Mouse (Mus musculus): ENCODE measurements around the gene Arsb.

Arsb gene

DNA sequence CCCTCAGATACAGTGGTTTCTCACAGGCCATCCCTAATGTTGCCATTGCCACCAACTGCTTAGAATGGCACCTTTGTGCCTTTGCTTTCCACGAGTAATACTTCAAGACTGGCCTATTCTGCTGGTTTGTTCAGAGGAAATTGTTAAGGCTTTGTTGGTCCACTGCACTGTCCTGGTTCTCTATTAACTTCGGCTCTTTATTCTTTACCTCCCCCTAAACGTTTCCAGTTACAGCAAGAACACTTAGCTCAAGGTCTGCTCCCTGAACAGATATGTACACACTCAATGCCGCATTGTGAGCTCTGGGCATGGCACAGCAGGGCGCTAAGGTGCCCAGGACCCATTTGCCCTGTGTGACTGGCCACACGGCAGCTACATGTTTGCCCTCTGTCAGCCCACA lies 119.8 kb downstream of the Arsb start:
- DNase-seq (ENCODE audit: low spot score): no peak

GRCm38 (mm10) chr13:93892101-93892500 lies 120.7 kb downstream of the Arsb start:
- DNase-seq (ENCODE audit: low spot score): no peak

DNA sequence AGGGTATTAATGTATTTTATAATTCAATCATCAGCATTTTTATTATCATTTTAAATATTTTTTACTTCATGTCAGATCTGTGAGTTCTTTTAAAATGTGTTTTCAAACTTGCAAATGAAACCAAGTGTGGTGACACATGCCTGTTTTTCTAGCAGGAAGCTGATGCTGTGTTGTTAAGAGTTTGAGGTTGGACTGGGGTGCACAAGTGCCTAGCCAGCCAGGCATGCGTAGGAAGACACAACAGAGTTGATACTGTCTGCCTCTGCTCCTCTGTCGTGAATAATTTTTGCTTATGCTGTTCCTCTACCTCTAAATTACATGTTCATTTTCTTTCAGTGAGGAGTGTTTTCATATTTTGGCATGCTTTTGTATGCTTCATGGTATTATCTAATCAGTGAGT lies 122.7 kb downstream of the Arsb start:
- DNase-seq (ENCODE audit: low spot score): no peak

DNA sequence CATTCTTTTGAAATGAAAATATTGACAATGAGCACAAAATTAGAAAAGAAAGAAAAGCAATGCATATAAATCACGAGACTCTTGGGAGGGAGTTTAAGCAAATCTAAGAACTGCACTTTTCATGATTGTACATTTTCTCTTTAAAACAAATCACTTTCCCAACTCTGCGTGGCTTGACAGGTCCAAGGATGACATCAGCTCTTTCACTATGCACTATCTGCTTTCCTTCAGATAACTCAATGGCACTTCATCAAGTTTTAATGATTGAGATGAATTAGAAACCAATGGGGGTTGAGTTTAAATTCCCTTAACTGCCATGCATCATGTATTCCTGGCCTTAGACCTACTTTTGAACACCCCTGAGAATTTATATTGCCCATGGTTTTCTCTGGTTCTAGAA lies 124.0 kb downstream of the Arsb start:
- DNase-seq (ENCODE audit: low spot score): no peak

GRCm38 (mm10) chr13:93897943-93898826 lies 126.8 kb downstream of the Arsb start:
- DNase-seq (ENCODE audit: low spot score): no peak

GRCm38 (mm10) chr13:93899378-93900256 lies 128.2 kb downstream of the Arsb start:
- DNase-seq (ENCODE audit: low spot score): no peak

GRCm38 (mm10) chr13:93900934-93901626 lies 129.7 kb downstream of the Arsb start:
- DNase-seq (ENCODE audit: low spot score): no peak

DNA sequence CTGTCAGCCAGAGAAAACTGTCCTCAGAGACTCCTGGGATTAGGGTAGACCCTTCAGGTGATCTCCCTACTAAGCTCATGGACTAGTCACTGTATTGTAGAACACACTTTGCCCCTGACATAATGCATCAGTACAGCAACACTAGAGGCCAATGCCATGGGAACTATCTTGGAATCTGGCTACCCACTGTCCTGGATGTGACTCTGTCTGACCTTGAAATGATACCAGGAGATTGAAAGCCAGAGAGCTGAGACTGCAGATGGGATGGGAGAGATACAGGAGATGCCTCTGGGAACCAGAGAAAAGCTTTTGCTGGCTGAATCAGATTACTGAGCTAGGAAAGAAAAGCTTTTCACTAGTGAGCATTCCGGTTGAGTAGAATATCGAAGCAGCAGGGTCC lies 130.7 kb downstream of the Arsb start:
- DNase-seq (ENCODE audit: low spot score): no peak

GRCm38 (mm10) chr13:93906552-93907245 lies 135.3 kb downstream of the Arsb start:
- DNase-seq (ENCODE audit: low spot score): no peak

GRCm38 (mm10) chr13:93907971-93908370 lies 136.5 kb downstream of the Arsb start:
- no peak for DNase-seq (ENCODE audit: low spot score)

DNA sequence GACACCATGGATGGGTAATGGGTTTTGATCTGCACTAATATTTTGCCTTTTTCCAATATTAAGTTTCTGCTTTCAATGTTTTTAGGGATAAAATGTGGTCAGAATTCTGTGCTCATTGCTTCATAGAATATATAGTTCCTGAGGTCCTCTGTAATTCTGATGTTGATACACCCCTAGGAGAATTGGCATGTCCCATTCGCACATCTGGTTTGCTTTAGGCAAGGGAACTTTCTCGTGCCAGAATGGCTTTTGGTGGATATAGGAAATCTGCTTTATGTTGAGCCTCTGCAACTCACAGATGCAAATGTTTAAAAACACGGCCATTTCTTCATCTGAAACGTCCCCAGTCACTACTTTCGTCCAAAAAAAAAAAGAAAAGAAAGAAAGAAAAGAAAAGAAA lies 138.4 kb downstream of the Arsb start:
- DNase-seq (ENCODE audit: low spot score): no peak

DNA sequence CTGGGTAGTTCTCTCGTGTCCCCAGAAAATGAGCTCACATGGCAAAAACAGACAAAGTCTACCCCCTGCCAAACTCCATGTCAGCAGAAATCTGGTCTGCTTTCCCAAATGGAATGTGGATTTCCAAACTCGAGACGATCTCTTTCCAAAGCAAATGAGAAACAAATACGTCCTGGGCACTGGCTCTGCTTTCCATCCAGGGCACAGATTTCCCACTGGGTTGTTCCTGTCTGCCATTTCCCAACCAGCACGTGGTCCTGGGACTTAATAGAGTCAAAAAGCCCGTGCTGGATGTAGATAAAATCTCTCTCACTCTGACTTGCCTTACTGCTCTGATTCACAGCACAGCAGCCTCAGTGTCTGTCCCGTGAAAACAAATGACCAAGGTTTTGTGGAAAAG lies 139.6 kb downstream of the Arsb start:
- no peak for DNase-seq (ENCODE audit: low spot score)

- DNase-seq (ENCODE audit: low spot score): no peak
Observed at GRCm38 (mm10) chr13:93912326-93912915, 141.0 kb downstream of the Arsb start.

- DNase-seq (ENCODE audit: low spot score): no peak
Observed at GRCm38 (mm10) chr13:93914206-93914605, 142.8 kb downstream of the Arsb start.

DNA sequence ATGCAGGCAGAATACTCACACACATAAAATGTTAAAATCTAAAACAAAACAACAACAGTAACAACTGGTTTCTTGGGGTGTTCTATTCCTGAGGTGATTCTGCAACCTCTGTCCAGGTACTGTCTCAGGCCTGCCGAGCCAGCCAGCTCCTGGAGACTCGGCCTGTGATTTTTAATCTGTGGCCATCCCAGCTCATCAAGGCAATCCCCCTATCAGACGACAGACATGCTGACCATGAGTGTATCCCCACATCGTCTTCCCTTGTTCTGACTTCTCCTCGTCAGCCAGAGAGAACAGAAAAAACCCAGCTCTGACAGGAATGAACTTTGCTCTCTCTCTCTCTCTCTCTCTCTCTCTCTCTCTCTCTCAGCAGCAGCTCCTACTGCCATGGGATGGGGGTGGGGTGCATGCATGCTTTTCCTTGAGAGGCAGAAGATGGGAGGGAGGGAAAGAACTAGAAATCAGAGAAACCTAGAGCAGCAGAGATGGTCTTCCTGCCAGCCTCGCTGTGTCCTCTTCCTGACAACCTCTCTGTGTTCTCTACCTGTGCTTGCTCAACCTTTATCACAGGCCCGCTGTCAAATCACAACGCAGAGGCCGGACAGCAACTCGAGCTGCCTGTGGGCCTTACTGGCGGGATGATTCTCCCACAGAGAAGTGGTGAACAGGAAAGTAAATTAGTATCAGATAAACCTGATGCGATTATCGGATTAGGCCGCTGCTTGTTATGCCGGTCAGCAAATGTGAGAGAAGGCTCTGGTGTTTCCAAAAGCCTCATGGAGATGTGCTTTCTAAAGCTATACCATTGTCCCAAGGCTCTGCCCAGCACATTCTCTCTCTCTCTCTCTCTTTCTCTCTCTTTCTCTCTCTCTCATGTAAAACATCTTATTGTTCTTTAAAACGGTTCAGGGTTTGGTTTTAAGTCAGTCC lies 144.5 kb downstream of the Arsb start:
- DNase-seq (ENCODE audit: low spot score): no peak

DNA sequence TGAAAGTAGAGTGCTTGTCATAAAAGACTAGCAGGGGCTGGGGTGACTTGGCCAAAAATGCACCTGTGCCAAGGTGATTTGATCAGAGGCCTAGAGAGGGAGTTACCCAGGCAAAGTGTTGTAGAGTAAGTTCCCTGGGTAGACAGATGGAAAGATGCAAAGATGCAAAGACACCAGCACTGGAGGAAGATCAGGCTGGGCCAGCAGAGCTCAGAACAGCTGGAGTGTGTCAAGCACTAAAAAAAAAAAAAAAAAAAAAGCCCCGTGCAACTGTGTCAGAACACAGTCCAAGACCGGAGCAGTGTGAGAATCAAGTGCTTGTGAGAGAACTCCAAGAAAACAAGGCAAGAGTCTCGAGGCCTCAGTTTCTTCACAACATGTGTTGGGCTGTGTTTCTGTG lies 148.1 kb downstream of the Arsb start:
- DNase-seq (ENCODE audit: low spot score): no peak

GRCm38 (mm10) chr13:93920080-93920785 lies 148.8 kb downstream of the Arsb start:
- no peak for DNase-seq (ENCODE audit: low spot score)

DNA sequence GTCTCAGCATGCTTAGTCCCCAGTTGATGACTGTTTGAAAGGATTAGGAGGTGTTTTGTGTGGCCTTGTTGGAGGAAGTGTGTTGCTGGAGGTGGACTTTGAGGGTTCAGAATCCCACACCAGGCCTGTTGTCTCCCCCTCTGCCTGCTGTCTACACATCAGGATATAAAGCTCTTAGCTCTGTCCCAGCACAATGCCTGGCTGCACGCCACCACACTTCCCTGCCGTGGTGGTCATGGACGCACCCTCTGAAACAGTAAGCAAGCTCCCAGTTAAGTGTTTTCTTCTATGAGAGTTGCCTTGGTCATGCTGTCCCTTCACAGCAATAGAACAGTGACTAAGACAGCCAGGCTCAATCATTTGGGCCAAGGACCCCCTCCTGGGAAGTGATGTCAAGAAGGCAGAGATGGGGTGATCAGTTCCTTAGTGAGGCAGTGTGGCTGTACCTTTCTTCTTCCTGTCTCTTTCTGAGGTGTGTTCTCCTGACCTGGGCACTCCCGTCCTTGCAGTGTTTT lies 149.4 kb downstream of the Arsb start:
- DNase-seq (ENCODE audit: low spot score): no peak

DNA sequence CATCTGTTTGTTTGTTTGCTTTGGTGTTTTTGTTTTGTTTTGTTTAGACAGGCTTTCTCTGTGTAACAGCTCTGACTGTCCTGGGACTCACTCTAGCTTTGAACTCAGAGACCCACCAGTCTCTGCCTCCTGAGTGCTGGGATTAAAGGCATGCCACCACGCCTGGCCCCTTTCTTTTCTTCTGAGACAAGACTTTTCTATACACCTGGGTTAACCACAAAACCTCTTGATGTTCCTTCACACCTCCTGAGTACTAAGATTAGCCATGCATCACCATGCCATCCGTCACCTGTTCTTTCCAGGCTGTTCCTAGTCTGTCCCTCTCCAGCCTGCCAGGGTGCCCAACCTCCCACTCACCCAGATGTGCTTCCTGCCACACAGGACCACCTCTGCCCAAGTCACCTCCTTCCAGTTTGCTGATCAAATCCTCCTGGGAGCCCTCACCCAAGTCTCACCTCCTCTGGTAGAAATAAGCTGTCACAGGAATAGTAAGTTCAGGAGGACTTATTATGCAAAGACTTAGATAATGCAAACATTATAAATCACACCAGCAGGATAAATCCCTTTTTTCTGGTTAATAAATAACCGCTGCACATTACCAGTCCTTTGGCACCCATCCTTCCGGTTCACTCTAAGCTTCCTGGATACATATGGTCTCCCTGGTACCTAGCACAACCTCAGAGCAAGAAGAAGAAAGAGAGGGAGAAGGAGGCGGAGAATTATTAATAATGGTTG lies 150.6 kb downstream of the Arsb start:
- no peak for DNase-seq (ENCODE audit: low spot score)

All from urinary bladder, postnatal 10 days (tissue).